Mouse (Mus musculus): ENCODE results near the gene Lhx9. TPM values are rescaled to one million over a fixed set of nuclear protein-coding genes. Genes with fewer than 3 reads are reported as not detected.
"Not testable (repeated sequence)": the region's sequence is repeated elsewhere in the genome, so short reads cannot be mapped to it uniquely, and the experiment has no call there.

Gene Lhx9
- polyA plus RNA-seq (2016; fragmentation: Nextera tagmentation; extraction: Ambion mirVana), result 5.3 and 8.7 TPM in 2 replicates

GRCm38 (mm10) chr1:138848511-138849109, at the start of gene Lhx9:
Lhx9 (minus strand) TSS chr1:138848577.
- H3K27ac ChIP-seq, result peak within 1 kb of the TSS; percentile 40; the same call in 1 of the 2 replicates
- under 1% methylated on average over 33 of the region's 33 CpGs for WGBS
- H3K36me3 ChIP-seq (replicated peaks), result peaks cover 11% of the 10 kb centered on the region

DNA sequence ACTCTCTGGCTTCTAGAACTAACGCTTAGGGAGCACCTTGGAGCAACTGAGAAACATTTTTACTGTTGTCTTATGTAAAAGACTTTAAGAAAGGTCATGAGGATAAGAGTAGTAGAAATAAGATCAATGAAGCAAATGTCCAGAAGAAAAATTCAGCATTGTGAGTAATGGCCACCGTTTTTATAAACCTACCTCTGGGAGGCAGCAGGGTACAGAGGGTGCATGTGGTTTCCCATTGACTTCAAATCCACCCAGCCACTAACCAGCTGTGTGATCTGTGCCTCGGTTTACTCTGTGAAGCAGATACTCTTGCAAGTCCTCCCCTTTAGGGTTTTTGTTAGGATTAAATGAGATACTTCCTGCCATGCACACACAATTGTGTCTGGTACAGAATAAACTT, 47.7 kb upstream of the Lhx9 start:
- H3K27ac ChIP-seq, result no peak overlapping the region
- H3K27me3 ChIP-seq (ENCODE audit: poor library complexity, severe bottlenecking), result no peaks in the 10 kb centered on the region
- H3K36me3 ChIP-seq (replicated peaks), result no peaks in the 10 kb centered on the region
- no peaks in the 10 kb centered on the region for H3K4me1 ChIP-seq
- WGBS, result 77% methylated on average over 3 of the region's 3 CpGs
- H3K9me3 ChIP-seq, result no peaks in the 10 kb centered on the region
- no peak overlapping the region for H3K4me3 ChIP-seq
- no peak for DNase-seq (ENCODE audit: extremely low spot score, low spot score)

More at GRCm38 (mm10) chr1:138848511-138849109, at the start of gene Lhx9:
- peaks cover 40% of the 10 kb centered on the region for H3K4me1 ChIP-seq
- H3K27me3 ChIP-seq (ENCODE audit: poor library complexity, severe bottlenecking), result peaks cover 92% of the 10 kb centered on the region
- peak within 1 kb of the TSS; percentile 48 for H3K4me3 ChIP-seq
- DNase-seq (ENCODE audit: extremely low spot score, low spot score), result peak; percentile 68
- no peaks in the 10 kb centered on the region for H3K9me3 ChIP-seq

DNA sequence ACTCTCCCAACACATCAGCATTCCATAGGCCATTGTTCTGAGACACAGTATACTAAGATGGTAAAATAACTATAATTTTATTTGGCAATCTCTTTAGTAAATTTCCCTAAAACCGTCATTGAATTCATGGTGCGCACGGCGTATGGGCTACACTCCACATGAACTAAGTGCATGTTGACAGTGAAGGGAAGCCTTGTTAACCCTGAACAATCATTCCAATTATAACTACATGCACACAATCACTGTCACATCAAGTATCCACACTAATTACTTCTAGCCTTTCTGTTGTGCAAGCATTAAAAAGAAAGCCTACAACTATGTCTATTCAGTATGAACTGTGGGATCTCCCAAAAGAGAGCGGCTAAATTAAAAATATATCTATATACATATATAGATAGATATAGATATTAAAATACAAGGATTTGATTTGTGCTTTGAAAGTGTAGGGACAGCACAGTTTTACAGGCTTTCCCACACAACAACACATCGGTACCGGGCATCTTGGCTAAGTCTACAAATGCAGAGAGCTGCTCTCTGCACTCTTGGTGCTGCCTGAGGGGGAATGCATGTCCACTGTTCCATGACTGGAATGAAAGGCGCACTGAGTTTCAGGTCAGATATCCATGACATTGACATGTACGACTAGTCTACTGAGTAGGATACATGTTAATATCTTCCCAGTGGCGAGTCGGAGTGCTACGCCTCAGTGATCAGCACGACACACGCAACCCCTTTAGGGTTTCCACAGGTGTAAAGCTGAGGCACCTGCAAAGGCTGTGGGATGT, 29.3 kb upstream of the Lhx9 start:
- 96% methylated on average over 14 of the region's 14 CpGs for WGBS
- DNase-seq (ENCODE audit: extremely low spot score, low spot score), result no peak

DNA sequence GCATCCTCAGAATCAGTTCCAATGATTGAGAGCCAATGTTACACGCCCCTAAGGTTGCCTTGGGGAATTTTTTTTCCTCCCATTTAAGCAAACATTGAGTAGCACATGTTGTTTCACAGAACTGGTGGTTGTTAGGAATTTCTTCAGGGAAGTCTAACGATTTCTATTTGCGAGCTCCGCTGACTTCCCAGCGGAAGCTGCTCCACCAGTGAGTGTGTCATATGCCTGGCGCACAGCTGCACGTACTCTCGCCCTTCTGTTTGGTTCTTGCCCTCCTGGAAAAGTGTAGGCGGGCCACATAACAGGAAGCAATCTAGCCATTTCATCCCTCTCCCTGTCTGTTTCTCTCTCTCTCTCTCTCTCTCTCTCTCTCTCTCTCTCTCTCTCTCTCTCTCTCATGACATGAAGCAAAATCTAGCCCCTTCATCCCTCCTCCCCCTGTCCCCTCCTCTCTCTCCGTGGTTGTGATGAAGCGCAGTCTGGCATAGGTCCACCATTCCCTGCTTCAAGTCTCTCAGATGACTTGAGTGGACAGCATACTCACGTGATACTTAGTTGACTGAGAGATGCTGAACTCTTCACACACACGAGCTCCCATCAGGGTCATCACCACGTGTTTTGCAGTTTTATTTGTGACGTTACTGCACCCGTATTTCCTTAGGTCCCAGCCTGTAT, 28.1 kb upstream of the Lhx9 start:
- Histone ChIP-seq H3K27me3 (ENCODE audit: poor library complexity, severe bottlenecking) (no peaks in the 10 kb centered on the region), H3K9me3 (no peaks in the 10 kb centered on the region; the same call in 1 of the 2 replicates), H3K4me1 (no peaks in the 10 kb centered on the region), H3K27ac (no peak overlapping the region), H3K36me3 (replicated peaks) (no peaks in the 10 kb centered on the region), H3K4me3 (no peak overlapping the region)
- DNase-seq (ENCODE audit: extremely low spot score, low spot score), result no peak
- WGBS, result 81% methylated on average over 16 of the region's 16 CpGs

More for the DNA sequence above, 29.3 kb upstream of the Lhx9 start:
- H3K36me3 ChIP-seq (replicated peaks), result no peaks in the 10 kb centered on the region
- no peaks in the 10 kb centered on the region for H3K27me3 ChIP-seq (ENCODE audit: poor library complexity, severe bottlenecking)
- no peaks in the 10 kb centered on the region; the same call in 1 of the 2 replicates for H3K9me3 ChIP-seq
- no peak overlapping the region for H3K4me3 ChIP-seq
- no peak overlapping the region for H3K27ac ChIP-seq
- H3K4me1 ChIP-seq, result no peaks in the 10 kb centered on the region

DNA sequence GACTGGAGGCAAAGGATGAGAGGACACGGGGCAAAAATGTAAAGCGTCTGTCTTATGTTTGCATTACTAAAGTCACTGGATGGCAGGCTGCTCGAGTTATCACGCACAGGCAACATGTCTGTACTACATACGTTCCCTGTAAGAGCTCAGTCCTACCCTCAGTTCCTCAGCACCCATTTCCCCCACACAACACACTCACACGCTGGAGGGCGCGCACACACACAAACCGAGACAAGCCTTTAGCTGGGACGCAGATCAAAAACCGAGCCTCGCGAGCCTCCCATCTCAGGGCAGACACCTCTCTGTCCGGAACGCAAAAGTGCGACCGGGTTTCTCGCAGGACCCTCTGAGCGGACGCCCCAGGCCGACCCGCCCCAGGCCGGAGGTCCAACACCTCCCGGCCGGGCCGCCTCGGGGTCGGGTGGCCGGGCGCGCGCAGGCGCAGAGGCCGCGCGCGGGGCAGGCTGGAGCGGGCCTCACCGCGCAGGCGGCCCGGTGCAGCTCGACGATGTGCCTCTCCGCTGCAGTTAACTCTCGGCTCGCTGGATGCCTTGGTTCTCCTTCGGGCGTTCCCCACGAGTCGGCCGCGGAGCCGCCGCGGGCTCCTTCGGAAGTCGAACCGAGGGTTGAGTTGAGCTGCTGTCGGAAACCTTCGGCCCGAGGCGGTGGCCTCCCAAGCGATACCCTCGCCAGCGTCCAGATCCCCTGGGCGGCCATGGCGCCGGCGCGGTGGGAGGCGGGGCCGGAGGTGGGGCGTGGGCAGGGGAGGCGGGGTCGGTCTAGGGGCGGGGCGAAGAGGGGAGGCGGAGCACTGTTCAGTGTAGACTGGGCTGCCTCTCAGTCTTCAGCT, 7.9 kb upstream of the Lhx9 start, which contains the start of gene 2310009B15Rik:
Gene 2310009B15Rik (minus strand): TSS at position 752 of the 850 bp plus-strand sequence.
- H3K9me3 ChIP-seq; H3K36me3 ChIP-seq (replicated peaks): not testable (repeated sequence)
- Histone ChIP-seq H3K4me1 (peaks cover 11% of the 10 kb centered on the region), H3K27me3 (ENCODE audit: poor library complexity, severe bottlenecking) (peaks cover 21% of the 10 kb centered on the region), H3K27ac (peak within 1 kb of the TSS; percentile 89), H3K4me3 (peak within 1 kb of the TSS; percentile 55)
- peak; percentile 88 for DNase-seq (ENCODE audit: extremely low spot score, low spot score)
- under 1% methylated on average over 49 of the region's 79 CpGs for WGBS

DNA sequence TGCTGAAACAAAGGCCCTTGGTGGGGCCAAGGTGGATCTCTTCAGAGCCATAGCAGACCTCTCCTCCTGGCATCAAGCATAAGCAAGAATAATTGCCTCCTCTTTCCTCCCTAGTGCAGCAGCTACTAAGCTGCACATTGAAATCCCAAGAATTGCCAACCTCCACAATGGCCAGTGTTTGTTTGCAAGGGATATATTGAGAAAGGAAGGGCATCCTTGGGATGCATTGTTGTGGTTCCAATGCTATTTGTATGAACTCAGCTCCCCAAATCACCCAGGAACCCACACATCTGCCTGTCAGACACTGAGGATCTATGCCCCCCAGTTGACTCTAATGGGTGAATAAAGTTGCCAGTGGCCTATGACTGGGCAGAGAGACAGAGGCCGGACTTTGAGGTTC, 2.4 kb upstream of the Lhx9 start:
- peaks cover 11% of the 10 kb centered on the region for H3K36me3 ChIP-seq (replicated peaks)
- H3K4me3 ChIP-seq, result no peak overlapping the region
- peaks cover 42% of the 10 kb centered on the region for H3K4me1 ChIP-seq
- DNase-seq (ENCODE audit: extremely low spot score, low spot score), result no peak
- WGBS, result 88% methylated on average over 1 of the region's 1 CpGs
- H3K9me3 ChIP-seq, result no peaks in the 10 kb centered on the region
- H3K27ac ChIP-seq, result no peak overlapping the region
- H3K27me3 ChIP-seq (ENCODE audit: poor library complexity, severe bottlenecking), result peaks cover 76% of the 10 kb centered on the region

DNA sequence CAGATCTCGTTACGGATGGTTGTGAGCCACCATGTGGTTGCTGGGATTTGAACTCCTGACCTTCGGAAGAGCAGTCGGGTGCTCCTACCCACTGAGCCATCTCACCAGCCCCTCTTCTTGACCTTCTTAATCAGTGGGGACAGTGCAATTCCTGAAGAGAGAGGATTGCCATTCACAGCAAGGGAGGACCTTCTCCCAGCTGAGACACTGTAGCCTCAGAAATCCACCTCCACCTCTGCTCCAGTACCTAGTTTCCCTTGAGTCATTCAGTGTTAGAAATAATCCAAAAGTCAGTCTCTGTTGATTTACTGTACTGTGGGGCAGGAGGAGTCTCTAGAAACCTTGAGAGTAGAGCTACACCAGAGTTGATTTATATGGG, 1.8 kb upstream of the Lhx9 start:
- Histone ChIP-seq H3K4me1 (peaks cover 38% of the 10 kb centered on the region), H3K27me3 (ENCODE audit: poor library complexity, severe bottlenecking) (peaks cover 83% of the 10 kb centered on the region), H3K36me3 (replicated peaks) (peaks cover 11% of the 10 kb centered on the region), H3K4me3 (no peak overlapping the region), H3K9me3 (no peaks in the 10 kb centered on the region), H3K27ac (no peak overlapping the region)
- DNase-seq (ENCODE audit: extremely low spot score, low spot score), result no peak
- 35% methylated on average over 4 of the region's 4 CpGs for WGBS

- Histone ChIP-seq H3K9me3 (no peaks in the 10 kb centered on the region), H3K36me3 (replicated peaks) (peaks cover 11% of the 10 kb centered on the region), H3K4me1 (peaks cover 33% of the 10 kb centered on the region), H3K4me3 (no peak overlapping the region), H3K27me3 (ENCODE audit: poor library complexity, severe bottlenecking) (peaks cover 87% of the 10 kb centered on the region), H3K27ac (no peak overlapping the region)
- no peak for DNase-seq (ENCODE audit: extremely low spot score, low spot score)
- WGBS, result 5% methylated on average over 8 of the region's 8 CpGs
Observed at GRCm38 (mm10) chr1:138849531-138850160, 1.3 kb upstream of the Lhx9 start.

- H3K36me3 ChIP-seq (replicated peaks), result peaks cover 11% of the 10 kb centered on the region
- DNase-seq (ENCODE audit: extremely low spot score, low spot score), result no peak
- H3K4me3 ChIP-seq, result peak overlapping the region; percentile 48
- no peaks in the 10 kb centered on the region for H3K9me3 ChIP-seq
- peaks cover 45% of the 10 kb centered on the region for H3K4me1 ChIP-seq
- H3K27me3 ChIP-seq (ENCODE audit: poor library complexity, severe bottlenecking), result peaks cover 98% of the 10 kb centered on the region
- under 1% methylated on average over 16 of the region's 16 CpGs for WGBS
- peak overlapping the region; percentile 40; the same call in 1 of the 2 replicates for H3K27ac ChIP-seq
Observed at GRCm38 (mm10) chr1:138848026-138848425, 351 bp downstream of the Lhx9 start.

- Histone ChIP-seq H3K27ac (peak overlapping the region; percentile 44; the same call in 1 of the 2 replicates), H3K4me3 (peak overlapping the region; percentile 37; the same call in 1 of the 2 replicates), H3K9me3 (no peaks in the 10 kb centered on the region), H3K4me1 (peaks cover 53% of the 10 kb centered on the region), H3K36me3 (replicated peaks) (peaks cover 11% of the 10 kb centered on the region), H3K27me3 (ENCODE audit: poor library complexity, severe bottlenecking) (peaks cover 100% of the 10 kb centered on the region)
- under 1% methylated on average over 21 of the region's 21 CpGs for WGBS
- DNase-seq (ENCODE audit: extremely low spot score, low spot score), result no peak
Observed at GRCm38 (mm10) chr1:138847146-138847545, 1.2 kb downstream of the Lhx9 start.

- H3K9me3 ChIP-seq, result no peaks in the 10 kb centered on the region
- H3K4me1 ChIP-seq, result peaks cover 58% of the 10 kb centered on the region
- no peak for DNase-seq (ENCODE audit: extremely low spot score, low spot score)
- WGBS, result under 1% methylated on average over 9 of the region's 9 CpGs
- peak overlapping the region; percentile 37; the same call in 1 of the 2 replicates for H3K4me3 ChIP-seq
- peaks cover 100% of the 10 kb centered on the region for H3K27me3 ChIP-seq (ENCODE audit: poor library complexity, severe bottlenecking)
- H3K36me3 ChIP-seq (replicated peaks), result peaks cover 9% of the 10 kb centered on the region
- H3K27ac ChIP-seq, result peak overlapping the region; percentile 44; the same call in 1 of the 2 replicates
Observed at GRCm38 (mm10) chr1:138846581-138846980, 1.8 kb downstream of the Lhx9 start.
